Mouse (Mus musculus) right cerebral cortex, postnatal 36 days (tissue): ENCODE measurements at regions not wholly inside any gene's neighbourhood (a gene's known extent, or its start where the extent isn't known, plus 50 kb on each side); places are given as distances from the start of the nearest gene placed in this dataset.

Experiments used
- DNase-seq, 2 experiments: peaks; one replicate each; pipeline ENCODE4 v3.0.0; 2022; ENCODE audit warnings: low spot score in 2 of 2, mixed read lengths in 1 of 2

DNA sequence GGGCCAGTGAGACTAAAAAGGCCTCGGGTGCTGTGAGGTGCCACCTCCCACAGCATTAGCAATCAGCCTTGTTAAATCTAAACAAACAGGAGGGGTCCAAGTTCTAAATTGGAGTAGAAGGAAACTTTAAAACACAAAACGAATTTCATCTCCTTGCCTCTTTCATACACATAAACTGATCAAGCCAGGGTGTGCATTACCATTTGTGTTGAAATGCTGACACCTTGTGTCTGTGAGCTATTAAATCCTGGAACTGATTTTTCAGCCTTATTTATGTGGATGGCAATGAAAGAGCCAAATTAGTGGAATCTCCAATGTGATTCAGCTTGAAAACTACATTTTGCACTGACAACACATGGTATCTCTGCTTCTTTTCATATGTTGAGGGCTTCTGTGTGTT is 114.8 kb downstream of the Pcsk1 start:
- DNase-seq: no peak

DNA sequence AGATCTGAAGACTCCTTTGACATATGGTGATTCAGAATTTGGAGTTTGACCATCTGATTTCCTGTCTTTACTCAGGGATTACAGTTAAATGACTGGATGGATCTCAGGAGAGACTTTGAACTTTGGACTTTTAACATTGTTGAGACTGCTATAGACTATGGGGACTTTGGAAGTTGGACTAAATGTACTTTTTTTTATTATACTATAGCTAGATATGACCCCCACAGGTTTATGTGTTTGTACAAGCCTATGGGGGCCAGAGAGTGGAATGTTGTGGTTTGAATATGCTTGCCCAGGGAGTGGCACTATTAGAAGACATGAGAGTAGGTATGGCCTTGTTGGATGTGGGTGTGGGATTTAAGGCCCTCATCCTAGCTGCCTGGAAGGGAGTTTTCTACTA is 134.3 kb downstream of the Pcsk1 start:
- no peak for DNase-seq

DNA sequence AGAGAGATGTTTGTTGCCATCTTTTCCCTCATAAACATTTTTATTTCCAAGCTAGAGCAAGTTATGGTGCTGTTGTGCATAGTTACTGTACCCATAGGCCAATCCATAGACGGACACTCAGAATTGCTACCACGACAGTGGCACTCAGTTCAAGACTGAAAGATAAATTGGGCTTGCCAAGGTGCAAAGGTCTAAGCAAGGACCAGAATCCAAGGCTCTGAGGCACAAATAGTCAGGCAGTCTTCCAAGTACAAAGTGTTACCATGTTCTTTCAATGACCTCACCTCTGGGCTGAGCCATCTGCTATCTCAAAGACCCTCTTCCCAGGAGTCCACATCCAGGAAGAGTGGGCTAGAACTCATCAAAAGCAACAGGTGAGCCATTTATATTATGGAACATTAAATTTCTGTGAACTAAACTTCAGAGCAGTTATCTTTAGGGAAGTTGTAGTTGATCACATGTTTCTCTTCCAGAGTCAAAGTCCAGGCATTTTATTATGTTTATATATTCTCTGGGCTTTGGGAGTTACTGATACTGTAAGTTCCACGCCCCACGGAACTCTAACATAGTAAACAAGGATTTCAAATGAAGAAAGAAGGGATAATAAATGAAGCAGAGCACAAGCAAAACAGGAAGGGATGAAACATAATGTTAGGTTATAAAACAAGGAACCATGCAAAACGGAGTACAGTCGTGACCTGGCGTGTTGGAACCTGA is 136.1 kb downstream of the Pcsk1 start:
- no peak for DNase-seq

DNA sequence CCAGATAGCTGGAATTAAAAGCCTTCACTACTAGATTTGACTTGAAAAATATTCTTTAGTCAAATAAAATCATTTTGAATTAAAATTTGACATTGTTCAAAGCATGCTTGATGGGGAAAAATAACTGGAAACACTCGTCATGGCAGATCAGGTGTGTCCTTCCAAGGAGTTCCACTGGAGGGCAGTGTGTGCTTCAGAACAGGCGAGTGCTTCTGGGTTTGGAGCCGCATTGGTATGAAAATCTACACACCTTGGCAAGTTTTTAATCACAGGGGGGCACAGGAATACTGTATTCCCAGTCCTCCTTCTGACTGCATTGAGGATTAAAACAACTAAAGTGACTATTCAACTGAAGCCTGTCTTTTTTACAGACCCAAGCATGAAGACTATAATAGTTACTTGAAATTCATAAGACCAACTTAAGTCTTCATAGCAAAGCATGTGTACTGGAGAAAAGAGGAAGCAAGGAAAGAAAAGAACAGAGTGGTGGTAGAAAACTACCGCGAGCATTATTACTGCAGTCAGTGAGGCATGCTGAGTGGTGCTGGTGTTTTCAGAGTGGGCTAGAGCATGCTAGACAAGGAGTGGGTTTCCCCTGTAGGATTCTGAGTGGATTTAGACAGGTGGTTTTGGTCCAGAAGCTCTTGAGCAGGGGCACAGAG is 138.1 kb downstream of the Pcsk1 start:
- DNase-seq: peak; percentile 26 to 42

DNA sequence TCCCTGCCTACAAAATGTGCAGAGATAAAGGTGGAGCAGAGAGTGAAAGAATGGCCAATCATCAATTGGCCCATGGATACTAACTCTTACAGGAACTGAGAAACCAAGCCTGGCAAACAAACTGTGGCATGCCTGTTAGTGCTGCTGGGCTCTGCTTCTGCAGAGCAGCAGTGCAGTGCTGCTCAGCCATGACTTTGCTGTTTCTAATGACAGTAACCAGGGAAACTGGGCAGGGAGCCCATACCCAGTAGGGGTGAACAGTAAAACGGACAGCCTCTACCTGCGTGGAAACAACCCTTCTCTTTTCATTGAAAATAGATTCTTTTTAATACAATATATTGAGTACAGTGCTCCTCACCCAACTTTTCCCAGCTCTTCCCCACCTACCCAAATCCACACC is 146.8 kb downstream of the Pcsk1 start:
- no peak for DNase-seq
